Mouse (Mus musculus) limb, embryonic 12.5 days (tissue): ENCODE measurements at regions not wholly inside any gene's neighbourhood (a gene's known extent, or its start where the extent isn't known, plus 50 kb on each side); places are given as distances from the start of the nearest gene placed in this dataset.
A peak's percentile ranks its signal among the peaks of the same experiment; 100 is the strongest.

ENCODE experiments used
- ATAC-seq: fragments of 200-750 bp; cut with Nextera tagmentation; 2 replicates; pipeline ENCODE4 v1.8.0; 2017; ENCODE audit warnings: low read depth, moderate TSS enrichment; ENCODE audit not compliant: insufficient number of reproducible peaks, insufficient read depth, low FRiP score, low TSS enrichment
- H3K27ac ChIP-seq: fragments of 300-500 bp; sonication (generic); 2 replicates; pipeline ENCODE4 v1.5.1; 2016; ENCODE audit warnings: mild to moderate bottlenecking, moderate library complexity
- H3K27me3 ChIP-seq: fragments of 300-500 bp; sonication (generic); 2 replicates; pipeline ENCODE4 v1.6.1; 2016; ENCODE audit warnings: mild to moderate bottlenecking, moderate library complexity
- H3K36me3 ChIP-seq: fragments of 300-500 bp; sonication (generic); 2 replicates; pipeline ENCODE4 v1.6.1; 2016; ENCODE audit warnings: mild to moderate bottlenecking, moderate library complexity
- H3K4me1 ChIP-seq: fragments of 300-500 bp; sonication (generic); replicated peaks from 2 replicates; pipeline ENCODE4 v1.6.1; 2016
- H3K4me2 ChIP-seq: fragments of 300-500 bp; sonication (generic); 2 replicates; pipeline ENCODE4 v1.6.1; 2016; ENCODE audit warnings: mild to moderate bottlenecking, moderate library complexity
- H3K4me3 ChIP-seq: fragments of 300-500 bp; sonication (generic); replicated peaks from 2 replicates; pipeline ENCODE4 v1.5.1; 2016; ENCODE audit warnings: mild to moderate bottlenecking
- H3K9ac ChIP-seq: fragments of 300-500 bp; sonication (generic); replicated peaks from 2 replicates; pipeline ENCODE4 v1.6.1; 2016; ENCODE audit warnings: mild to moderate bottlenecking, moderate library complexity
- H3K9me3 ChIP-seq: fragments of 300-500 bp; sonication (generic); 2 replicates; pipeline ENCODE4 v1.6.1; 2016; ENCODE audit warnings: mild to moderate bottlenecking, moderate library complexity
- WGBS: fragments of 180-500 bp; shearing (Covaris S2); methylation state at CpG from one replicate; pipeline ENCODE4 v1.1.7; 2016; 5-methylcytosine and 5-hydroxymethylcytosine counted together

GRCm38 (mm10) chr8:126844627-126845026 is 101.0 kb downstream of the Tomm20 start:
- peaks cover 13% of the 10 kb centered on the region for H3K4me1 ChIP-seq
- ATAC-seq = no peak
- 94% methylated on average over 4 of the region's 4 CpGs for WGBS

GRCm38 (mm10) chr8:126841187-126841586 is 104.5 kb downstream of the Tomm20 start:
- H3K36me3 ChIP-seq = no peaks in the 10 kb centered on the region
- no peak overlapping the region for H3K4me3 ChIP-seq
- WGBS = 72% methylated on average over 7 of the region's 7 CpGs
- no peaks in the 10 kb centered on the region for H3K27me3 ChIP-seq
- no peaks in the 10 kb centered on the region for H3K9me3 ChIP-seq
- no peak overlapping the region for H3K9ac ChIP-seq
- no peak for ATAC-seq
- no peak overlapping the region for H3K27ac ChIP-seq
- peaks cover 34% of the 10 kb centered on the region for H3K4me1 ChIP-seq
- no peak overlapping the region for H3K4me2 ChIP-seq

More at GRCm38 (mm10) chr8:126844627-126845026, 101.0 kb downstream of the Tomm20 start:
- H3K27me3 ChIP-seq = no peaks in the 10 kb centered on the region
- H3K4me2 ChIP-seq = no peak overlapping the region
- H3K9ac ChIP-seq = no peak overlapping the region
- no peaks in the 10 kb centered on the region for H3K36me3 ChIP-seq
- H3K27ac ChIP-seq = no peak overlapping the region
- H3K9me3 ChIP-seq = no peaks in the 10 kb centered on the region
- no peak overlapping the region for H3K4me3 ChIP-seq

GRCm38 (mm10) chr8:126839712-126840355 is 105.8 kb downstream of the Tomm20 start:
- WGBS = 17% methylated on average over 5 of the region's 5 CpGs
- Histone ChIP-seq H3K4me3 (peak overlapping the region; percentile 0; the same call in 1 of the 2 replicates), H3K9ac (no peak overlapping the region; the same call in 1 of the 2 replicates), H3K27ac (peak overlapping the region; percentile 93), H3K36me3 (no peaks in the 10 kb centered on the region), H3K27me3 (no peaks in the 10 kb centered on the region), H3K4me1 (peaks cover 40% of the 10 kb centered on the region), H3K9me3 (no peaks in the 10 kb centered on the region), H3K4me2 (peak overlapping the region; percentile 48)
- peak; percentile 89 for ATAC-seq

GRCm38 (mm10) chr8:126839039-126839711 is 106.5 kb downstream of the Tomm20 start:
- WGBS = 1% methylated on average over 8 of the region's 8 CpGs
- ATAC-seq = peak; percentile 69
- Histone ChIP-seq H3K4me1 (peaks cover 45% of the 10 kb centered on the region), H3K4me2 (peak overlapping the region; percentile 48), H3K27ac (peak overlapping the region; percentile 93), H3K27me3 (no peaks in the 10 kb centered on the region), H3K9ac (peak overlapping the region; percentile 18; the same call in 1 of the 2 replicates), H3K9me3 (no peaks in the 10 kb centered on the region), H3K36me3 (no peaks in the 10 kb centered on the region), H3K4me3 (peak overlapping the region; percentile 0; the same call in 1 of the 2 replicates)

GRCm38 (mm10) chr8:126838228-126838627 is 107.4 kb downstream of the Tomm20 start:
- H3K4me3 ChIP-seq = no peak overlapping the region
- H3K27me3 ChIP-seq = no peaks in the 10 kb centered on the region
- peaks cover 55% of the 10 kb centered on the region for H3K4me1 ChIP-seq
- H3K9me3 ChIP-seq = no peaks in the 10 kb centered on the region
- no peaks in the 10 kb centered on the region for H3K36me3 ChIP-seq
- 49% methylated on average over 7 of the region's 7 CpGs for WGBS
- H3K9ac ChIP-seq = no peak overlapping the region
- ATAC-seq = no peak
- H3K27ac ChIP-seq = peak overlapping the region; percentile 93
- no peak overlapping the region for H3K4me2 ChIP-seq

GRCm38 (mm10) chr8:126837318-126838025 is 108.2 kb downstream of the Tomm20 start:
- no peak overlapping the region for H3K4me2 ChIP-seq
- no peak overlapping the region for H3K4me3 ChIP-seq
- H3K9ac ChIP-seq = no peak overlapping the region
- peaks cover 62% of the 10 kb centered on the region for H3K4me1 ChIP-seq
- no peaks in the 10 kb centered on the region for H3K36me3 ChIP-seq
- H3K27me3 ChIP-seq = no peaks in the 10 kb centered on the region
- 77% methylated on average over 9 of the region's 9 CpGs for WGBS
- no peaks in the 10 kb centered on the region for H3K9me3 ChIP-seq
- H3K27ac ChIP-seq = peak overlapping the region; percentile 93
- no peak for ATAC-seq

GRCm38 (mm10) chr8:126835554-126835953 is 110.1 kb downstream of the Tomm20 start:
- H3K4me1 ChIP-seq = peaks cover 74% of the 10 kb centered on the region
- no peaks in the 10 kb centered on the region for H3K27me3 ChIP-seq
- no peak overlapping the region for H3K4me2 ChIP-seq
- H3K27ac ChIP-seq = no peak overlapping the region
- H3K36me3 ChIP-seq = no peaks in the 10 kb centered on the region
- H3K9me3 ChIP-seq = no peaks in the 10 kb centered on the region
- no peak for ATAC-seq
- H3K9ac ChIP-seq = no peak overlapping the region
- WGBS = 87% methylated on average over 7 of the region's 7 CpGs
- no peak overlapping the region for H3K4me3 ChIP-seq

- no peaks in the 10 kb centered on the region for H3K9me3 ChIP-seq
- H3K27ac ChIP-seq = peak overlapping the region; percentile 91
- no peak overlapping the region for H3K9ac ChIP-seq
- no peak overlapping the region for H3K4me3 ChIP-seq
- H3K4me1 ChIP-seq = peaks cover 63% of the 10 kb centered on the region
- whole genome bisulfite sequencing = 42% methylated on average over 19 of the region's 19 CpGs
- no peak for ATAC-seq
- H3K4me2 ChIP-seq = 0 out of 2 replicates have a peak overlapping the region, but pooled peaks have one; percentile 9
- H3K36me3 ChIP-seq = no peaks in the 10 kb centered on the region
- H3K27me3 ChIP-seq = no peaks in the 10 kb centered on the region
Observed at GRCm38 (mm10) chr8:126833471-126834453, 111.9 kb downstream of the Tomm20 start.

- Histone ChIP-seq H3K4me3 (no peak overlapping the region), H3K27ac (peak overlapping the region; percentile 91), H3K9me3 (no peaks in the 10 kb centered on the region), H3K36me3 (no peaks in the 10 kb centered on the region), H3K27me3 (no peaks in the 10 kb centered on the region), H3K9ac (no peak overlapping the region), H3K4me1 (peaks cover 61% of the 10 kb centered on the region), H3K4me2 (no peak overlapping the region)
- no peak for ATAC-seq
- WGBS = 52% methylated on average over 5 of the region's 5 CpGs
Observed at GRCm38 (mm10) chr8:126833006-126833405, 112.6 kb downstream of the Tomm20 start.

- WGBS = 64% methylated on average over 12 of the region's 12 CpGs
Observed at GRCm38 (mm10) chr8:126832163-126832978, 113.3 kb downstream of the Tomm20 start.

More at GRCm38 (mm10) chr8:126832163-126832978, 113.3 kb downstream of the Tomm20 start:
- no peaks in the 10 kb centered on the region for H3K27me3 ChIP-seq
- H3K4me1 ChIP-seq = peaks cover 61% of the 10 kb centered on the region
- H3K27ac ChIP-seq = peak overlapping the region; percentile 91
- no peaks in the 10 kb centered on the region for H3K36me3 ChIP-seq
- H3K9me3 ChIP-seq = no peaks in the 10 kb centered on the region
- no peak overlapping the region for H3K4me3 ChIP-seq
- no peak overlapping the region for H3K4me2 ChIP-seq
- H3K9ac ChIP-seq = no peak overlapping the region
- no peak for ATAC-seq
